Mouse (Mus musculus): Measurements from ENCODE around the gene Tubgcp2. TPM values are rescaled to one million over a fixed set of nuclear protein-coding genes. Genes with fewer than 3 reads are reported as not detected.
A peak's percentile ranks its signal among the peaks of the same experiment; 100 is the strongest.

The Tubgcp2 gene
- polyA plus RNA-seq, 2 experiments from 2014 or later, result 29.2 to 52.0 TPM

GRCm38 (mm10) chr7:139978278-139978892 is 58.1 kb downstream of the Tubgcp2 start, which contains the start of gene 6430531B16Rik:
Gene 6430531B16Rik (minus strand): TSS chr7:139978755.
- ATAC-seq, result peak; percentile 91

- no peak for ATAC-seq
These were observed 61.0 kb downstream of the Tubgcp2 start for GRCm38 (mm10) chr7:139975471-139975870.

GRCm38 (mm10) chr7:139974307-139974706 is 62.2 kb downstream of the Tubgcp2 start:
- peak; percentile 68 for ATAC-seq

- no peak for ATAC-seq
These were observed 63.5 kb downstream of the Tubgcp2 start for GRCm38 (mm10) chr7:139972923-139973331.

GRCm38 (mm10) chr7:139971436-139971835 is 65.0 kb downstream of the Tubgcp2 start:
- ATAC-seq, result peak; percentile 12

GRCm38 (mm10) chr7:139970979-139971378 is 65.5 kb downstream of the Tubgcp2 start:
- no peak for ATAC-seq

GRCm38 (mm10) chr7:139970216-139970919 is 66.1 kb downstream of the Tubgcp2 start:
- ATAC-seq, result no peak

- no peak for ATAC-seq
These were observed 66.9 kb downstream of the Tubgcp2 start for GRCm38 (mm10) chr7:139969348-139970130.

- ATAC-seq, result peak; percentile 94
These were observed 68.0 kb downstream of the Tubgcp2 start for GRCm38 (mm10) chr7:139968428-139968827.

GRCm38 (mm10) chr7:139967175-139967574 is 69.3 kb downstream of the Tubgcp2 start:
- no peak for ATAC-seq

GRCm38 (mm10) chr7:139963814-139964213 is 72.7 kb downstream of the Tubgcp2 start:
- no peak for ATAC-seq

GRCm38 (mm10) chr7:139961141-139961540 is 75.3 kb downstream of the Tubgcp2 start:
- ATAC-seq, result no peak

GRCm38 (mm10) chr7:139957958-139958357 is 78.5 kb downstream of the Tubgcp2 start:
- no peak for ATAC-seq

- ATAC-seq, result no peak
These were observed 79.0 kb downstream of the Tubgcp2 start for GRCm38 (mm10) chr7:139957437-139957836.

- ATAC-seq, result no peak
These were observed 79.8 kb downstream of the Tubgcp2 start for GRCm38 (mm10) chr7:139956658-139957057.

GRCm38 (mm10) chr7:139955505-139955904 is 81.0 kb downstream of the Tubgcp2 start:
- ATAC-seq, result no peak

- ATAC-seq, result no peak
These were observed 84.4 kb downstream of the Tubgcp2 start for GRCm38 (mm10) chr7:139951991-139952633.

- ATAC-seq, result peak; percentile 26
These were observed 85.4 kb downstream of the Tubgcp2 start for GRCm38 (mm10) chr7:139951079-139951478.

- ATAC-seq, result peak; percentile 79
These were observed 86.0 kb downstream of the Tubgcp2 start for GRCm38 (mm10) chr7:139950283-139950971.

- peak; percentile 73 for ATAC-seq
These were observed 86.6 kb downstream of the Tubgcp2 start for GRCm38 (mm10) chr7:139949893-139950282.

GRCm38 (mm10) chr7:139946032-139946431 is 90.4 kb downstream of the Tubgcp2 start:
- no peak for ATAC-seq
